Mouse (Mus musculus) cerebellum, adult 2 months (tissue): ENCODE results near the gene Shmt2. TPM values are rescaled to one million over a fixed set of nuclear protein-coding genes. Genes with fewer than 3 reads are reported as not detected.

Experiments used
- DNase-seq, 2 experiments: peaks; one replicate each; pipeline ENCODE4 v3.0.0; 2021
- H3K27ac ChIP-seq: fragments of 200-500 bp; 2 replicates; pipeline ENCODE4 v1.5.1; 2012; ENCODE audit warnings: low read length, control low read depth, inconsistent platforms; ENCODE audit not compliant: insufficient read depth
- H3K27me3 ChIP-seq: fragments of 200-500 bp; 2 replicates; pipeline ENCODE4 v1.6.1; 2012; ENCODE audit warnings: inconsistent platforms, mild to moderate bottlenecking, low read length, moderate library complexity; ENCODE audit not compliant: control insufficient read depth, insufficient read depth
- H3K4me1 ChIP-seq: fragments of 200-500 bp; 2 replicates; pipeline ENCODE4 v1.6.1; 2011; ENCODE audit warnings: low read length; ENCODE audit not compliant: control insufficient read depth, insufficient read depth
- H3K4me3 ChIP-seq: fragments of 200-500 bp; replicated peaks from 2 replicates; pipeline ENCODE3; 2011; ENCODE audit warnings: mild to moderate bottlenecking, low read depth, low read length, control low read depth; ENCODE audit not compliant: insufficient read depth
- CTCF ChIP-seq: fragments of 200-500 bp; IDR thresholded peaks from 2 replicates; pipeline ENCODE4 v1.5.1; 2011; ENCODE audit warnings: low read depth, mild to moderate bottlenecking, control low read depth, low read length, moderate library complexity, borderline replicate concordance; ENCODE audit not compliant: insufficient read depth
- POLR2A ChIP-seq: fragments of 200-500 bp; IDR thresholded peaks from 2 replicates; pipeline ENCODE4 v1.6.1; 2011; ENCODE audit warnings: low read length, control low read depth, borderline replicate concordance; ENCODE audit not compliant: insufficient read depth
- WGBS: fragments of 180-500 bp; shearing (Covaris S2); methylation state at CpG from one replicate; pipeline ENCODE4 v1.1.7; 2018; 5-methylcytosine and 5-hydroxymethylcytosine counted together
- polyA plus RNA-seq: library from polyadenylated mRNA; depleted of rRNA; stranded (reverse); fragments of >200 nt; gene quantifications from 2 replicates; pipeline ENCODE4 v1.2.3, GENCODE M21; 2012

The Shmt2 gene
- polyA plus RNA-seq, 1 experiment, result 68.2 TPM

- H3K4me1 ChIP-seq, result peaks cover 35% of the 10 kb centered on the region
- H3K27me3 ChIP-seq, result no peaks in the 10 kb centered on the region
- DNase-seq, result peak; percentile 78 to 84
- no peak for TF ChIP-seq POLR2A
- TF ChIP-seq CTCF, result peak; percentile 75
- 9% methylated on average over 15 of the region's 15 CpGs for WGBS
- no peak overlapping the region for H3K27ac ChIP-seq
- H3K4me3 ChIP-seq, result no peak overlapping the region
These were observed 14.0 kb downstream of the Shmt2 start for GRCm38 (mm10) chr10:127508239-127508638.

DNA sequence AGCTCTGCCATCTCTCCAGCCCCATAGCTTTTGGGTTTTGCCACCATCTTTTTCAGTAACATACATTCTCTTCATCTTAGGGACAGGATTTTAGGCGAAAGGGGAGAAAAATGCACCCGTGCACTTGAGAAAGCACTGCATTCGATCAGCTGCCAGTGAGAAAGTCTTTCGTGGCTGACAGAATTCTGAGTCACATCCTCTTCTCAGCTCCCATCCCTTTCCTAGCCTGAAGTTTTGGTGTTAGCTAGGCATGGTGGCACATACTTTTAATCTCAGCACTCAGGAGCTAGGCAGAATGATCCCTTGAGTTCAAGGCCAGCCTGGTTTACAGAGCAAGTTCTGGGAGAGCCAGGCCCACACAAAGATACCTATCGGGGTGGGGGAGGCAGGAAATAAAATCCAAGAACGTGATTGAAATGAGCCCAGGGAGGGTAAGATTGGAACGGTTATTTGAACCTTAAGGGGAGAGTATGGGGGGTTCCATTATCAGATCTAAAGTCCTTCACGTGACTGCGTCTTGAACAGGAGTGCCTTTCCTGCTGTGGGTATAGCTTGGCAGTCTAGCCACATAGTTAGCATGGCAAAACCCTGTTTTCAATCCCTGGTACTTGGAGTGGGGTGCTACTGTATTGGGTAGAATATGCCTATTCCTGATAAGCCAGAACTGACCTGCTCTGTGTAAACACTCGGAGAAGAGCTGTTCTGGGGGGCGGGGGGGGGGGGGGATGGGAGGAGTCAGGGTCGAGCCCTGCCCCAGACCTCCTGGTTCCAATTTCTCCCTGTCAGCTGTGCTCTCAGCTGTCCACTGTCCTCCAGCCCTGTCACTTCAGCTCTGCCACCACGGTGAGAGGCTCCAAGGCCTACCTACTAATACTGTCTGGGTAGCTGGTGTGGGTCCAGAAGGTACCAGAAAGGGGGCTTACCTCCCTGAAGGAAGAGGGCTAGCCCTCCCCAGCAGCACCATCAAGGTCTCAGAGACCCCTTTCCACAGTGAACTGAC is 21.1 kb downstream of the Shmt2 start, which contains the start of gene Stac3:
Stac3 (plus strand) TSS at position 793 of the 1,000 bp plus-strand sequence.
- no peak for TF ChIP-seq POLR2A
- no peak for TF ChIP-seq CTCF
- H3K27ac ChIP-seq, result no peak within 1 kb of the TSS
- DNase-seq, result no peak
- no peak within 1 kb of the TSS for H3K4me3 ChIP-seq
- peaks cover 7% of the 10 kb centered on the region for H3K4me1 ChIP-seq
- no peaks in the 10 kb centered on the region for H3K27me3 ChIP-seq
- 77% methylated on average over 13 of the region's 13 CpGs for WGBS

DNA sequence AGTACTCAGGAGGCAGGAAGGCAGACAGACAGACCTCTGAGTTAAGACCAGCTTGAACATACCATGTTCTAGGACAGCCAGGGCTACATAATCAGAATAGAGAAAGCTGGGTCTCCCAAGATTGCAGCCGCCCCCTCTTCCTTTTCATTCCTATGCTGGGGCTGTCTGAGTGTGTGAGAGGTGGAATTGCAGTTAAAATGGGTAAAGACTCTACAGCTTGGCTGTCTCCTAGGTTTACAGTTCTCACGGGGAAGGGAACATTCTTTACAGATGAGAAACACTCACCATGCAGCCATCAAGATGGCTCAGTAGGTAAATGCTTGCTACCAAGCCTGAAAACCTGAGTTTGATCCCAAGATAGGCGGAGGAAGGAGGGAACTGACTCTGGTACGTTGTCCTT is 22.2 kb downstream of the Shmt2 start:
- H3K27me3 ChIP-seq, result no peaks in the 10 kb centered on the region
- no peak overlapping the region for H3K4me3 ChIP-seq
- TF ChIP-seq POLR2A, result no peak
- no peak for TF ChIP-seq CTCF
- H3K27ac ChIP-seq, result peak overlapping the region; percentile 36
- peaks cover 7% of the 10 kb centered on the region for H3K4me1 ChIP-seq
- 82% methylated on average over 4 of the region's 4 CpGs for WGBS
- DNase-seq, result no peak

DNA sequence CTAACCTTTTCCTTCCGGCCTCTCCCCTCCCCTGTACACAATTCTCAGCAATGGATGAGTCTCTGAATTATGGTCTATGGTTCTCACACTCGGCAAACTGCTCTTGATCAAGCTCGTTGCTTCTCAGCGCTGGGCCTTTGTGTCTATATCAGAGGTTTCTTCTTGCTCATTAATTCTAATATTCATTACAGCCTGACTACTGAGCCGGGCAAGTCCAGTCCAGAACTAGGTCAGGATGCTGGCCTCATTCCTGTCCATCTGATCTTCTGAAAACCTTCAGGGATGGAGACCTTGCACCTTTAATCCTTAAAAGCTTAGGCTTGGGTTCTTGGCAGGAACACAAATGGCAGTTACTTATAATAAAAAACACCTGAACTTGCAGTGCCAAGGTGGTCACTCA is 22.7 kb downstream of the Shmt2 start:
- WGBS, result 29% methylated on average over 5 of the region's 5 CpGs
- TF ChIP-seq CTCF (no peak), POLR2A (no peak)

GRCm38 (mm10) chr10:127496156-127496555 is 26.1 kb downstream of the Shmt2 start:
- 93% methylated on average over 3 of the region's 3 CpGs for WGBS
- Histone ChIP-seq H3K4me3 (no peak overlapping the region), H3K27ac (no peak overlapping the region), H3K4me1 (peaks cover 22% of the 10 kb centered on the region), H3K27me3 (no peaks in the 10 kb centered on the region)
- DNase-seq, result no peak
- no peak for TF ChIP-seq CTCF
- no peak for TF ChIP-seq POLR2A

More for the DNA sequence above, 22.7 kb downstream of the Shmt2 start:
- H3K27me3 ChIP-seq, result no peaks in the 10 kb centered on the region
- H3K4me1 ChIP-seq, result peaks cover 7% of the 10 kb centered on the region
- H3K27ac ChIP-seq, result peak overlapping the region; percentile 36
- DNase-seq, result peak in 1 of 2 experiments; percentile 42
- H3K4me3 ChIP-seq, result no peak overlapping the region

DNA sequence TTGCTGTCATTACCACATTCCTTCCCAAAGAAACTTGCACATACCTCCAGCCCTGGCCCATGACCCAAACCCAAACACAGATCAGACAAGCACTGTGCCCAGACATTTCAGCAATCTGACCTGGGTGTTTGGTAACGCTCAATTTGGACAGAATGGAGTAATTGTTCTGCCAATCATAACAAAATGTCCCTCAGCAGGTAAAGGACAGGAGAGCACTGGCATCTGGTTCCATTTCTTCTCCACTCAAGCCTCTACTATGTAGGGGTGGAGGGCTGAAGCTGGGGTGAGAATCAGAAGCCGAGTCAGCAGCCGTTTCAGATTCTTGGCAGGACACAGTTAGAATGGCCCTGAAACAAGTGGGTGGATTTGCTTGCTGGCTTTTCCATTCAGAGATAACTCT is 30.1 kb downstream of the Shmt2 start:
- peak overlapping the region; percentile 64; the same call in 1 of the 2 replicates for H3K27ac ChIP-seq
- no peak overlapping the region for H3K4me3 ChIP-seq
- 18% methylated on average over 3 of the region's 3 CpGs for whole genome bisulfite sequencing
- TF ChIP-seq CTCF (no peak), POLR2A (no peak)
- DNase-seq, result no peak
- no peaks in the 10 kb centered on the region for H3K27me3 ChIP-seq
- peaks cover 32% of the 10 kb centered on the region for H3K4me1 ChIP-seq

GRCm38 (mm10) chr10:127491128-127491512 is 31.1 kb downstream of the Shmt2 start:
- peak; percentile 53 to 56 for DNase-seq
- Histone ChIP-seq H3K27me3 (no peaks in the 10 kb centered on the region), H3K4me1 (peaks cover 32% of the 10 kb centered on the region), H3K27ac (peak overlapping the region; percentile 88), H3K4me3 (no peak overlapping the region)
- 6% methylated on average over 8 of the region's 8 CpGs for WGBS
- TF ChIP-seq CTCF (no peak), POLR2A (no peak)
